Mouse (Mus musculus) heart, embryonic 10.5 days (tissue): ENCODE measurements at regions not wholly inside any gene's neighbourhood (a gene's known extent, or its start where the extent isn't known, plus 50 kb on each side); places are given as distances from the start of the nearest gene placed in this dataset.

Experiments
- DNase-seq: peaks from one replicate; pipeline ENCODE4 v3.0.0-alpha.2; 2017; ENCODE audit warnings: low spot score
- H3K27ac ChIP-seq: fragments of 300-500 bp; sonication (generic); 2 replicates; pipeline ENCODE4 v1.5.1; 2016; ENCODE audit warnings: mild to moderate bottlenecking
- H3K27me3 ChIP-seq: fragments of 300-500 bp; sonication (generic); 2 replicates; pipeline ENCODE4 v1.6.1; 2016; ENCODE audit warnings: mild to moderate bottlenecking; ENCODE audit not compliant: poor library complexity, insufficient read depth, severe bottlenecking
- H3K36me3 ChIP-seq: fragments of 300-500 bp; sonication (generic); 2 replicates; pipeline ENCODE4 v1.6.1; 2016; ENCODE audit warnings: mild to moderate bottlenecking, moderate library complexity
- H3K4me1 ChIP-seq: fragments of 300-500 bp; sonication (generic); 2 replicates; pipeline ENCODE4 v1.6.1; 2016; ENCODE audit warnings: mild to moderate bottlenecking
- H3K4me3 ChIP-seq: fragments of 300-500 bp; sonication (generic); 2 replicates; pipeline ENCODE4 v1.5.1; 2016; ENCODE audit warnings: mild to moderate bottlenecking, moderate library complexity
- H3K9me3 ChIP-seq: fragments of 300-500 bp; sonication (generic); 2 replicates; pipeline ENCODE4 v1.6.1; 2016; ENCODE audit warnings: mild to moderate bottlenecking, moderate library complexity

DNA sequence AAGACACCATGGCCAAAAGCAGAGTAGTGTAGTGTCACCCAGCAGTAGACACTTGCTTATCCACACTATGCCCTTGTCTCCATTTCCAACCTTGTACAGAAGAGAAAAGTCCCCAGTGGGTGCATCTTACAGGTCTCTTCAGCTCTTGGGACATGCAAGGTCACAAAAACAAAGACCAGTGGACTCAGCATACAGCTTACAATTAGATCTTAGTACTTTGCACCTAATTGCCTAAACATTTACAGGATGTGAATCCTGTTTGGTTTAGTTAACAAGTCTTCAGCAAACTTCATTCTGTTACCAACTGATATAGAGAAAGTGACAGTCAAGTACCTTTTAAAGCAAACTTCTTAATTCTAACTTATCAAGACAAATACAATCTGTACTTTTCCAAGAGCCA is 87.4 kb downstream of the Scgb2b26 start:
- H3K4me3 ChIP-seq = no peak overlapping the region
- H3K4me1 ChIP-seq = no peaks in the 10 kb centered on the region
- H3K9me3 ChIP-seq = peaks cover 79% of the 10 kb centered on the region
- DNase-seq = no peak
- no peaks in the 10 kb centered on the region for H3K36me3 ChIP-seq
- no peak overlapping the region for H3K27ac ChIP-seq
- no peaks in the 10 kb centered on the region for H3K27me3 ChIP-seq

DNA sequence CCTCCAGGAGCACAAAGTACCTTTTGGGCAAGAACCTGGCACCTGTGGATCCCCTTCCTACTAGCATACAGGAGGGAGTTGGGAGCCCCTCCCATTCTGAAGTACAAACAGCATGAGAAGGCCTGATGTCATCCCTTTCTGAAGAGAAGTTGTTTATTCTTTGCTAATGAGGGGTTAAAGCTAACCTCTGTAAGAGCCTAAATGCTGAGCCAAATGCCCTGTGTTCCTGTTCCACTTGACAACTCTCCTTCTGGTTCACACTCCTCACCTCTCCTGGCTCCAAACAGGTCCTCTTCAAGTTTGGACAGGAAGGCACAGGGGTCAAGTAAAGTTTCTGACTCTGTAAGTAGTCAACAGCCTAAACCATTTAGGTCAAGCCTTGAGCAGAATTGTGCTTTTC is 89.9 kb downstream of the Scgb2b26 start:
- Histone ChIP-seq H3K9me3 (peaks cover 82% of the 10 kb centered on the region), H3K4me3 (no peak overlapping the region), H3K36me3 (no peaks in the 10 kb centered on the region), H3K27ac (no peak overlapping the region), H3K27me3 (no peaks in the 10 kb centered on the region), H3K4me1 (no peaks in the 10 kb centered on the region)
- DNase-seq = no peak
